Comparison of ENCODE assay signal across 8 mouse cellular contexts in the genomic region with DNA sequence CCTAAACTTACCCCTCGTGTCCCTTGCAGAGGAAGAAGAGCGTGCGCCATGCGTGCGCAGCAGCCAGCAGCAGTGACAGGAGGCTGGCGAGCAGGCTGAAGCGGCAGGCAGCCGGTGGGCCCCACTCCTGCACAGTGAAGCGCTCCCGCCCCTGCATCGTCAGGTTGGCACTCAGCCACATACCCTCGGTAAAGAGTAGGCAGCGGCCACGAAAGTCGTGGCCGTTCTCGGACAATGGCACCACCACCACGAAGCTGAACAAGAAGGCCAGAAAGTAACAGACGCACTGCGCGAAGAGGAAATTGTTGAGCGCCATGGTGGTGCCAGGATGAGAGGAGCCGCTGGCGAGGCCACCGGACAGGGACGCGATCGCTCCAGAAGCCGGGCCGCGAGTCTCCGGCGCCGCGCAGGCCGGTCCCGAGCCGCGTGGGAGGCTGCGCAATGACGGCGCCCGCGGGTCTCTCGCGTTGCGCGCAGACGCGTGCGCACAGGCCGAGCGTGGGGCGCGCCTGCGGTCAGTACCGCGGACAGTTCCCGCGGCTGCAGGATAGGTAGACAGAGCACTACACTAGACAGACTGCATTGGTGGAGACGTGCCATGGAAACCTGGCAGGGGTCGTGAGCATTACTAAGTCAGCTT. TPM values are rescaled to one million over a fixed set of nuclear protein-coding genes. Genes with fewer than 3 reads are reported as not detected.
A peak's percentile ranks its signal among the peaks of the same experiment; 100 is the strongest.
DNase-seq lines count a peak whose midpoint lies in the region; ATAC-seq and TF ChIP-seq lines count a peak whose summit lies in the region.

No protein-coding gene starts in this region.

- H3K9me3 ChIP-seq in embryonic facial prominence, embryonic 14.5 days (ENCODE audit: control insufficient read depth, low read length), result no peaks in the 10 kb centered on the region
- H3K9me3 ChIP-seq in hindbrain, embryonic 15.5 days, result no peaks in the 10 kb centered on the region
- H3K9me3 ChIP-seq in limb, embryonic 11.5 days (ENCODE audit: control insufficient read depth, low read length), result no peaks in the 10 kb centered on the region

- H3K9ac ChIP-seq in embryonic facial prominence, embryonic 14.5 days (ENCODE audit: low read depth, low read length), result no peak overlapping the region
- peak overlapping the region; percentile 55 for H3K9ac ChIP-seq in hindbrain, embryonic 15.5 days
- no peak overlapping the region for H3K9ac ChIP-seq in limb, embryonic 11.5 days (ENCODE audit: low read length)

- H3K27me3 ChIP-seq in cerebellum, adult 2 months (ENCODE audit: control insufficient read depth, insufficient read depth, low read length), result no peaks in the 10 kb centered on the region
- H3K27me3 ChIP-seq in embryonic facial prominence, embryonic 14.5 days (replicated peaks; ENCODE audit: control insufficient read depth, insufficient read depth, low read length), result peaks cover 26% of the 10 kb centered on the region
- H3K27me3 ChIP-seq in hindbrain, embryonic 15.5 days, result 0 out of 2 replicates have a peak, but pooled peaks cover 3% of the 10 kb centered on the region
- H3K27me3 ChIP-seq in limb, embryonic 11.5 days (ENCODE audit: control insufficient read depth, insufficient read depth, low read length), result peaks cover 19% of the 10 kb centered on the region

- TF ChIP-seq POLR2A in cerebellum, adult 2 months (IDR thresholded peaks at IDR 0.05; ENCODE audit: borderline replicate concordance, insufficient read depth, low read length), result no peak
- TF ChIP-seq POLR2A in olfactory bulb, adult 2 months (IDR thresholded peaks at IDR 0.05; ENCODE audit: insufficient read depth, low read depth, low read length), result peak; percentile 69; the same call in 1 of the 2 replicates

- H3K36me3 ChIP-seq in embryonic facial prominence, embryonic 14.5 days (ENCODE audit: control insufficient read depth, insufficient read depth, low read length), result no peaks in the 10 kb centered on the region
- no peaks in the 10 kb centered on the region for H3K36me3 ChIP-seq in hindbrain, embryonic 15.5 days
- no peaks in the 10 kb centered on the region for H3K36me3 ChIP-seq in limb, embryonic 11.5 days (ENCODE audit: control insufficient read depth, insufficient read depth, low read length)

- peak overlapping the region; percentile 25 for H3K4me3 ChIP-seq in cerebellum, adult 2 months (replicated peaks; ENCODE audit: insufficient read depth, low read depth, low read length)
- H3K4me3 ChIP-seq in embryonic facial prominence, embryonic 14.5 days (ENCODE audit: low read depth, low read length), result peak overlapping the region; percentile 38
- peak overlapping the region; percentile 43 for H3K4me3 ChIP-seq in hindbrain, embryonic 15.5 days
- H3K4me3 ChIP-seq in limb, embryonic 11.5 days (ENCODE audit: low read depth, low read length), result peak overlapping the region; percentile 12; the same call in 1 of the 2 replicates
- peak overlapping the region; percentile 60 for H3K4me3 ChIP-seq in olfactory bulb, adult 2 months (ENCODE audit: insufficient read depth, low read depth, low read length)

- no peak overlapping the region for H3K27ac ChIP-seq in cerebellum, adult 2 months (ENCODE audit: insufficient read depth, low read length)
- H3K27ac ChIP-seq in embryonic facial prominence, embryonic 14.5 days (replicated peaks; ENCODE audit: low read depth, low read length), result no peak overlapping the region
- peak overlapping the region; percentile 80 for H3K27ac ChIP-seq in hindbrain, embryonic 15.5 days (replicated peaks)
- H3K27ac ChIP-seq in limb, embryonic 11.5 days (replicated peaks; ENCODE audit: low read depth, low read length), result no peak overlapping the region
- peak overlapping the region; percentile 76 for H3K27ac ChIP-seq in olfactory bulb, adult 2 months (ENCODE audit: insufficient read depth, low read depth, low read length)

- no peaks in the 10 kb centered on the region for H3K4me1 ChIP-seq in cerebellum, adult 2 months (ENCODE audit: control insufficient read depth, insufficient read depth, low read length)
- H3K4me1 ChIP-seq in embryonic facial prominence, embryonic 14.5 days (ENCODE audit: control insufficient read depth, insufficient read depth, low read length), result 0 out of 2 replicates have a peak, but pooled peaks cover 7% of the 10 kb centered on the region
- H3K4me1 ChIP-seq in hindbrain, embryonic 15.5 days (replicated peaks), result peaks cover 59% of the 10 kb centered on the region
- 0 out of 2 replicates have a peak, but pooled peaks cover 4% of the 10 kb centered on the region for H3K4me1 ChIP-seq in limb, embryonic 11.5 days (ENCODE audit: control insufficient read depth, insufficient read depth, low read length)
- H3K4me1 ChIP-seq in olfactory bulb, adult 2 months (ENCODE audit: control insufficient read depth, insufficient read depth, low read length), result peaks cover 40% of the 10 kb centered on the region

- under 1% methylated on average over 62 of the region's 62 CpGs for WGBS in cerebellum, adult 2 months
- WGBS in embryonic facial prominence, embryonic 14.5 days, result 2% methylated on average over 61 of the region's 62 CpGs
- 1% methylated on average over 62 of the region's 62 CpGs for WGBS in hindbrain, embryonic 15.5 days
- 3% methylated on average over 62 of the region's 62 CpGs for WGBS in limb, embryonic 11.5 days
- 2% methylated on average over 62 of the region's 62 CpGs for WGBS in olfactory bulb, adult 2 months

- ATAC-seq in cerebellum, adult (ENCODE audit: insufficient number of reproducible peaks, low FRiP score, low TSS enrichment), result no peak
- peak; percentile 80 for ATAC-seq in embryonic facial prominence, embryonic 14.5 days (ENCODE audit: low read depth)
- peak; percentile 86 for ATAC-seq in hindbrain, embryonic 15.5 days (ENCODE audit: low FRiP score, low read depth)
- ATAC-seq in limb, embryonic 11.5 days (ENCODE audit: insufficient number of reproducible peaks, low FRiP score, low TSS enrichment, low read depth), result no peak

- DNase-seq in cerebellum, adult 2 months, result peak in 1 of 2 experiments; percentile 16
- peak; percentile 74 for DNase-seq in ES-CJ7 (ENCODE audit: low read depth, low spot score)
- peak; percentile 68 for DNase-seq in embryonic facial prominence, embryonic 14.5 days (ENCODE audit: low spot score)
- DNase-seq in limb, embryonic 11.5 days (ENCODE audit: low spot score), result peak; percentile 79
- DNase-seq in urinary bladder, postnatal 25 days (ENCODE audit: low spot score), result no peak

- TF ChIP-seq CTCF in cerebellum, adult 2 months (IDR thresholded peaks at IDR 0.05; ENCODE audit: borderline replicate concordance, insufficient read depth, low read depth, low read length), result no peak
- no peak for TF ChIP-seq CTCF in olfactory bulb, adult 2 months (IDR thresholded peaks at IDR 0.05; ENCODE audit: insufficient read depth, low read depth, low read length)

- H3K4me2 ChIP-seq in embryonic facial prominence, embryonic 14.5 days (ENCODE audit: low read depth, low read length), result peak overlapping the region; percentile 66
- H3K4me2 ChIP-seq in hindbrain, embryonic 15.5 days, result peak overlapping the region; percentile 71
- peak overlapping the region; percentile 53 for H3K4me2 ChIP-seq in limb, embryonic 11.5 days (ENCODE audit: low read depth, severe bottlenecking)

RNA-seq across cellular contexts. Expression of a gene that starts 5.7 kb away (rescaled TPM):
- polyA plus RNA-seq in cerebellum, adult 2 months (2012; rRNA removed), result 51.7 and 71.0 TPM in 2 replicates
- 2.4 and 2.9 TPM in 2 replicates for polyA plus RNA-seq in embryonic facial prominence, embryonic 14.5 days (2014; fragmentation: Nextera tagmentation; extraction: Ambion mirVana)
- polyA plus RNA-seq in hindbrain, embryonic 15.5 days (2015; fragmentation: Nextera tagmentation; extraction: Ambion mirVana), result 78.4 and 84.4 TPM in 2 replicates
- polyA plus RNA-seq in limb, embryonic 11.5 days (2014; fragmentation: Nextera tagmentation; extraction: Ambion mirVana), result 0.16 TPM in 1 of 2 replicates, not detected in the other
- not detected in 2 replicates for polyA plus RNA-seq in olfactory bulb, adult 2 months (2012; ENCODE audit: insufficient read depth, insufficient read length, low replicate concordance, missing spikeins)

RNA-seq across cellular contexts. Expression of a gene that starts 21.6 kb away (rescaled TPM):
- polyA plus RNA-seq in cerebellum, adult 2 months (2012; rRNA removed), result 0.08 TPM in 1 of 2 replicates, not detected in the other
- polyA plus RNA-seq in embryonic facial prominence, embryonic 14.5 days (2014; fragmentation: Nextera tagmentation; extraction: Ambion mirVana), result 0.69 and 1.2 TPM in 2 replicates
- 0.09 and 0.18 TPM in 2 replicates for polyA plus RNA-seq in hindbrain, embryonic 15.5 days (2015; fragmentation: Nextera tagmentation; extraction: Ambion mirVana)
- polyA plus RNA-seq in limb, embryonic 11.5 days (2014; fragmentation: Nextera tagmentation; extraction: Ambion mirVana), result not detected in 2 replicates
- polyA plus RNA-seq in olfactory bulb, adult 2 months (2012; ENCODE audit: insufficient read depth, insufficient read length, low replicate concordance, missing spikeins), result not detected in 2 replicates

Comparison
In these comparisons a context has a peak if more than half of its experiments do, and no peak if none do; other contexts are left out.
1. H3K27ac ChIP-seq: peak in hindbrain, embryonic 15.5 days (single experiment) and olfactory bulb, adult 2 months (single experiment); none in cerebellum, adult 2 months (single experiment), embryonic facial prominence, embryonic 14.5 days (single experiment) and limb, embryonic 11.5 days (single experiment).
2. ATAC-seq: peak in embryonic facial prominence, embryonic 14.5 days (single experiment) and hindbrain, embryonic 15.5 days (single experiment); none in cerebellum, adult (single experiment) and limb, embryonic 11.5 days (single experiment).
3. Peak in every context shown above with its lines, with median percentiles within 50 percentile points of each other: H3K4me3 ChIP-seq and H3K4me2 ChIP-seq.